Mouse (Mus musculus): ENCODE results near the gene A930017K11Rik. TPM values are rescaled to one million over a fixed set of nuclear protein-coding genes. Genes with fewer than 3 reads are reported as not detected.

The A930017K11Rik gene
- polyA plus RNA-seq, 1 experiment from 2014 or later, result 3.1 TPM

DNA sequence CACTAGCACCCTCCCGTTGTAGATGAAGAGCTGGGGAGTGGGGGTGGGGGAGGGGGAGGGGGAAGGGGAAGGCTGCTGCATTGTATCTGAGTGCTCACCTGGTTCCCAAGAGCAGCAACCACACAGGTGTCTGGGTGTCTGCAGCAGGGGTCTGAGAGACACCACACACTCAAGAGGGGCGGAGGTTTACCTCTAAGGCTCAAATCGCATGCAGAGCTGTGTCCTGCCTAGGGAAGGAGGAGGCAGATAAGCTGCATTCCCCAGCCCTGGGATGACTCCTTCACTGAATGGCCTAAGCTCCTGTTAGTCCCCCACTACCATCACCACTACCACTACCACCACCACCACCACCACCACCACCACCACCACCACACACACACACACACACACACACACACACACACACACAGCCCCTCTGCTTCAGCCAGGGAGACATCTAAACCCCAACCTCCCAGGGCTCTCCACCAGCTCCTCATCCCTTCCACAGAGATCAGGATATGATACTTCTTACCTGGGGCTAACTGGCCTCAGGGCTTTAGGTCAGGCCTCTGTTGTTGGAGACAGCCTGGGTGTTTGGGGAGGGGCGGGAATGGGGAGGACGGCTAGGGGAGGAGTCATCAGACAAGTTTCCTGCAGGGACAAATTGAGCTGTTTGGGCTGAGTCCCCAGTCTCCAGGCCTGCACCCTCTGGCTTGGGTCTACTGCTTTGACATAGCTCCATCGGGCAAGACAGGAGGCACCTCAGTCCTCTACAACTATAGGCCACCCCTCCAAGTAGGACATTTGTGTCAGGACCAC is 7.8 kb downstream of the A930017K11Rik start, which contains the start of the genes Pigq and Nhlrc4:
Pigq (minus strand) TSS at position 571 of the 798 bp plus-strand sequence.
Nhlrc4 (minus strand) TSS at position 596 of the 798 bp plus-strand sequence.
- Histone ChIP-seq H3K4me1 (peaks cover 14% of the 10 kb centered on the region), H3K27me3 (replicated peaks) (peaks cover under 1% of the 10 kb centered on the region), H3K27ac (no peak within 1 kb of the TSS), H3K36me3 (replicated peaks) (no peaks in the 10 kb centered on the region), H3K9ac (no peak within 1 kb of the TSS), H3K9me3 (no peaks in the 10 kb centered on the region), H3K4me3 (no peak within 1 kb of the TSS), H3K4me2 (no peak within 1 kb of the TSS)
- ATAC-seq (replicated peaks), result no peak
- 58% methylated on average over 6 of the region's 6 CpGs for WGBS

DNA sequence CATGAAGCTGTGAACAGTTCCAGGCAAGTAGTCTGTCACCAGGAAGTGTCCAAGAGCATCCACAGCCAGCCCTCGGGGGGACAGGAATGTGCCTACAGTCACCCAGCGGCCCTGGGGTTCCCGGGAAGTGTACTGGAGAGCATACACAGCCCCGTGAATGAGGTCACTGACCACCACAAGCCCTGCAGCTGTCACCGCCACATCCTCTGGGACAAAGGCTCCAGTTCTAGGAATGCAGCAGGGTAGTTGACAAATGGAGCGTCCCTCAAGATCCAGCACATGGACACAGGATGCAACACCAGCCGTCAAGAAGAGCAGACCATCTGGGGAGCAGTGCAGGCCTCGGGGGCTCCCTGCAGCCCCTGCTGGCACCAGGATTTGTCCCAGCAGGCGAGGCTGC is 8.6 kb downstream of the A930017K11Rik start:
- Histone ChIP-seq H3K4me1 (peaks cover 14% of the 10 kb centered on the region), H3K27me3 (replicated peaks) (no peaks in the 10 kb centered on the region), H3K4me3 (no peak overlapping the region), H3K36me3 (replicated peaks) (no peaks in the 10 kb centered on the region), H3K4me2 (no peak overlapping the region), H3K9me3 (no peaks in the 10 kb centered on the region), H3K9ac (no peak overlapping the region), H3K27ac (no peak overlapping the region)
- ATAC-seq (replicated peaks), result no peak
- whole genome bisulfite sequencing, result 76% methylated on average over 9 of the region's 9 CpGs

DNA sequence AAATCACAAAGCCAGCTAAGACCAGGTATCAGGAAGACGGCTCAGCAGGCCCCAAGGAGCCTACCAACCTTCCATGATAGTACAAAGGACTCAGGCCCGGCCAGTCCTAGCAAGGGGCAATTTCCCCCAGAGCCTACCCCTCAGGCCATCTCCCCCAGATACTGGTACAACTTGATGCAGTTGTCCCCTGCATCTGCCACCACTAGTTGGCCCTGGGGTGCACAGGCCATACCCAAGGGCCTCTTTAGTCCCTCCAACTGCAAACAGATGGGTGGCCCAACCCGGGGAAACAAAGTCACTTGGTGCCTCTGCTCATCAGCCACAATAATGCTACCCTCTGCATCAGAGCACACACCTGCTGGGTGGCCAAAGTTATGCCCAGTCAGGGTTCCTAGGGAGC is 9.1 kb downstream of the A930017K11Rik start:
- WGBS, result 88% methylated on average over 3 of the region's 3 CpGs
- Histone ChIP-seq H3K4me3 (no peak overlapping the region), H3K4me2 (no peak overlapping the region), H3K27ac (no peak overlapping the region), H3K36me3 (replicated peaks) (no peaks in the 10 kb centered on the region), H3K4me1 (peaks cover 14% of the 10 kb centered on the region), H3K27me3 (replicated peaks) (no peaks in the 10 kb centered on the region), H3K9me3 (no peaks in the 10 kb centered on the region), H3K9ac (no peak overlapping the region)
- no peak for ATAC-seq (replicated peaks)

DNA sequence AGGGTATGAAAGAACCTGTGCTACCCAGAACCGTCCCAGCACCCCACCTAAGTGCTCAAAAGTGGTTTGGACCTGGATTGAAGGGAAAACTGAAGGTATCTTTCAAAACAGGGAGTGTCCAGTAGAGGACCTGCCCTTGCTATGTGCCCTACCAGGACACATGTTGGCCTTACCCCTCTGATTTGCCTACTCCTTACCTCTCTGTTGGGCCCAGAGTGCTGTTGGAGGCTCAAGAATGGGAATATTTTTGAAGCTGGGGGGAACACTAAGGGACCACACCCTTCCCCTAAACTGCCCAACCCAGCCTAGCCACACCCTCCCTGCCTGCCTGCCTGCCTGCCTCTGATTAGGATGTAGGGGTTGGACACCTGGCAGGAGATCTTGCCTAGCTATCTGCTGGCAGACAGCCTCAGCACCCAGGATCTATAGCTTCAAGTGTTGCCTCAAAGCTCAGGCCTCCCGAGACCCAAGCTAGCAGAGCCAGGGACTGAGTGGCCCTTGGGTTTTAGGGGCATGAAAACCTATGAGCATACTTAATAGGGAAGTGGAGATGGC is 9.7 kb downstream of the A930017K11Rik start:
- peaks cover 14% of the 10 kb centered on the region for H3K4me1 ChIP-seq

DNA sequence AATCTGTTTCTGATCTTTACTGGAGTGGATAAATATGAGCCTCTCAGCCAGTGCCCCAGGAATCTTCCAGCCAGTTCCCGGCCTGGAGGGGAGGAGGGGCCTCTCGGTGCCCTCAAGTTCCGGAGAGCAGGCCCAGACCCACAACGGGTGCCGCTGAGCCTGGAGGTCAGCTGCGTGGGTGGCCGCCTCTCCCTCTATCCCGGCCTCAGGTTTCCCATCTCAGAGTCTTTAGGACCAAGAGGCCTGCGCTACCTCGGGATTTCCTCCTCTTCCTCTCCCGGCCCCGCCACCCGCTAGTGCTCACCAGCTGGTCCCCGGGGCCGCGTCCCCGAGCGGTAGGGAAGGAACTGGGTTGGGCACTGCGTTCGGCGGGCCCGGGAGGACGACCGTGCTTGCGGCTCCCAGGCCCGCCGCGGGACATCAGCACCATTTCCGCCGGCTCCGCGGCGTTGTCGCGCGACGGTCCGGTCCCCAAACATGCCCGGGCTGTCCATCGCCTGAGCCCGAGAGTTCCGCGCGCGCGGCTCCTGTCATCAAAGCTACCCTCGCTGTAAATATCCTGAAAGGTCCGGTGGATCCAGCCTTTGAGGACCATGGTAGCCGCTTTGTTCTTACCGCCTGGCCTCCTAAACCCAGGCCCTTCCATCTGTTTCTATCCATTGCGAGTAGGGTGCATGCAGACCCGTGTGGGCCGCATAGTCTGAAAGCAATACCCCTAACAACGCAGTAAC is 10.7 kb downstream of the A930017K11Rik start:
- Histone ChIP-seq H3K9me3 (no peaks in the 10 kb centered on the region), H3K27me3 (replicated peaks) (no peaks in the 10 kb centered on the region), H3K36me3 (replicated peaks) (0 out of 2 replicates have a peak, but pooled peaks cover 4% of the 10 kb centered on the region), H3K9ac (peak overlapping the region; percentile 95), H3K4me1 (peaks cover 14% of the 10 kb centered on the region), H3K4me2 (peak overlapping the region; percentile 79), H3K4me3 (peak overlapping the region; percentile 89), H3K27ac (peak overlapping the region; percentile 87)
- ATAC-seq (replicated peaks), result peak; percentile 85
- WGBS, result 2% methylated on average over 54 of the region's 54 CpGs

More for the DNA sequence above, 9.7 kb downstream of the A930017K11Rik start:
- Histone ChIP-seq H3K27me3 (replicated peaks) (no peaks in the 10 kb centered on the region), H3K4me2 (no peak overlapping the region), H3K36me3 (replicated peaks) (no peaks in the 10 kb centered on the region), H3K27ac (no peak overlapping the region), H3K9me3 (no peaks in the 10 kb centered on the region), H3K9ac (no peak overlapping the region), H3K4me3 (no peak overlapping the region)
- WGBS, result 82% methylated on average over 2 of the region's 2 CpGs
- no peak for ATAC-seq (replicated peaks)

DNA sequence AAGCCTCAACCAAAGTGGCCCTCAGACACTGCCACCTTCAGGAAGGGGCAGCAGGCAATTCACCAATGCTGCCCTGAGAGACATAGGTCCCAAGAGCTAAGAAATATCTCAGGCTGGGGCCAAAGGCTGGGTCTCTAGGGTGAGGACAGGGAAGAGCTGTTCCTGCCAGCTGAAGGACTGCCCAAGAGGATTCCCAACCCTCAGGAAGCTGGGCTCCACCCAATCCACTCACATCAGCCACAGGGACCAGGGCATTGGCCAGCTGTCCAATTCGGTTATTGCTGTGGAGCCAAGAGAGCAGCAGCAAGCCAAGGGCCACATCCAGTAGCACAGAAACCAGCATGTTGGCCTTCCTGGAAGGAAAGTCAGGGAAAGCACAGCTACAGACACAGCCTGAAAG is 17.8 kb downstream of the A930017K11Rik start:
- Histone ChIP-seq H3K4me3 (no peak overlapping the region), H3K4me1 (no peaks in the 10 kb centered on the region), H3K9ac (no peak overlapping the region), H3K4me2 (no peak overlapping the region), H3K27ac (no peak overlapping the region), H3K36me3 (replicated peaks) (peaks cover 22% of the 10 kb centered on the region; the same call in 1 of the 2 replicates), H3K27me3 (replicated peaks) (no peaks in the 10 kb centered on the region), H3K9me3 (no peaks in the 10 kb centered on the region)
- no peak for ATAC-seq (replicated peaks)
- 85% methylated on average over 1 of the region's 1 CpGs for WGBS

DNA sequence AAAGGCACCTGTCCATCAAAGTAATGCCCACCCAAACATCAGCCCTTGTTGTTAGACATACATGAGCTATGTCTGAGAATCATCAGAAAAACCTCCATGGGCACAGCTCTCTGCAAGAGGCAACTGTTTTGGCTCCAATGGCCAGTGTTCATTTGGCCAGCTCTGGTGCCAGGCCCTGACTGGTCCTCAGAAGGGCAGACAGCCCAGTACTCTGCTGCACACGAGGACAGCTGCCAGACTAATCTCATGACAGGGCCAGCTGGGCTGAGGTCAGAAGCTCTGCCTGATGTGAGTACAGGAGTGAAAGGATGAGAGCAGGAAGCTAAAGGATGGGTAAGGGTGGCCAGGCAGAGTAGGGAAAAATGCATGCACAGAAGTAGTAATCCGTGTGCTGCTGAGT is 27.0 kb downstream of the A930017K11Rik start:
- no peak for ATAC-seq (replicated peaks)
- Histone ChIP-seq H3K9ac (no peak overlapping the region), H3K9me3 (no peaks in the 10 kb centered on the region), H3K4me2 (no peak overlapping the region), H3K27ac (no peak overlapping the region), H3K4me1 (no peaks in the 10 kb centered on the region), H3K4me3 (no peak overlapping the region), H3K36me3 (replicated peaks) (peaks cover 12% of the 10 kb centered on the region; the same call in 1 of the 2 replicates), H3K27me3 (replicated peaks) (no peaks in the 10 kb centered on the region)
- WGBS, result 80% methylated on average over 2 of the region's 2 CpGs

DNA sequence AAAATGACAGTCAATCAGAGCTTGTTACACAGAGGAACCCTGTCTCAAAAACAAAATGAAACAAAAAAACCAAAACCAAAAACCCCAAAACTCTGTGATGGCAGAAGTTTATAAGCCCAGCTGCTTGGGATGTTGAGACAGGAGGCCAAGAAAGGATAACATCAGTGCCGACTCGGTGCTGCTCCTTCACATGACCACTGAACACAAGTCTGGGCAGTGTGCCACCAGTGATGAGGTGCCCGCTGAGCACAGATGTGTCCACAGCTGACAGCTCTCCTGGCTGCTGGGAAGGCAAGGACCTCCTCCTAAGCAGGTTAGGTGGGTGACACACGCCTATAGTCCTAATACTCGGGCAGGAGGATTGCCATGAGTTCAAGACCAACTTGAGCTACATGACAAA is 30.2 kb downstream of the A930017K11Rik start:
- no peaks in the 10 kb centered on the region for H3K27me3 ChIP-seq (replicated peaks)
- 85% methylated on average over 5 of the region's 5 CpGs for WGBS
- H3K4me2 ChIP-seq, result no peak overlapping the region
- no peak overlapping the region for H3K27ac ChIP-seq
- 0 out of 2 replicates have a peak, but pooled peaks cover 3% of the 10 kb centered on the region for H3K36me3 ChIP-seq (replicated peaks)
- H3K4me3 ChIP-seq, result no peak overlapping the region
- ATAC-seq (replicated peaks), result no peak
- no peaks in the 10 kb centered on the region for H3K9me3 ChIP-seq
- no peak overlapping the region for H3K9ac ChIP-seq
- peaks cover 19% of the 10 kb centered on the region for H3K4me1 ChIP-seq

DNA sequence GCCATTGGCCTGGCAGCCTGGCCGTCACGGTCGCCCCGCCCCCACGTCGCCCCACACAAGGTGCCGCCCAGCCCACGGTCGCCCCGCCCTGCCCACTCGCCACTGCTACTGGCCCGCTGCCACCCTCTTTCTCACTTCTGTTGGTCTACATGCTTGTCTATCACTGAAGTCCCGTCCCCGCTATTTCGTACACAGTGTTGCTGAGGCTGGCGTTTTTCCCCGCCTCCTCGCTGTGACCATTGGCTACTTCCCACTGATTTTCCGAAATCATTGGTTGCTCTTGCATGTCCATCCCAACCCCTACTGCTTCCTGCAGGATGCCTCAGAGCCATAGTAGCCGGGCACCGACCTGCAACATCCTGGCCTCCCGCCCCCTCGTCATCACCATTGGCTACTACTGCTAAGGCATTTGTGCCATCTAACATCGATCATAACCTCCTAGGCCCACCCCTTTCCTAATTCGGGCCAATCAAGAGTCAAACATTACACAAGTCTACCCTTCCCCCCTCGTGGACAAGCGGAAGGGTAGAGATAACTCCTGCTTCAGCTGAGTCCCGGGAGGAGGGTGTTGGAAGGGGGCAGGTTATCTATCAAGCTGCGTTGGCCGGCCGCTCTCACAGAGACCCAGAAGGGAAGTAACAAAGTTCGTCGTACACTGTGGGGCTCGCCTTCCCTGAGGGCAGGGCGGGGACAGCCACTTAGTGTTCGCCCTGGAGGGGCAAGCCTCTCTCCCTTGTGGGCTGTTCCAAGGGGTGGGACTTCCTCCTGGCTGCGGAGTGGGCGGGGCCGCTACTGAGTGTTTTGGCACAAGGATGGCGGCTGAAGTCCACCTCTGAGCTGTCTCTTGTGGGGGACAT is 32.4 kb downstream of the A930017K11Rik start:
- Histone ChIP-seq H3K27ac (peak overlapping the region; percentile 91), H3K9ac (peak overlapping the region; percentile 84), H3K4me3 (peak overlapping the region; percentile 97), H3K9me3 (no peaks in the 10 kb centered on the region), H3K36me3 (replicated peaks) (no peaks in the 10 kb centered on the region), H3K27me3 (replicated peaks) (no peaks in the 10 kb centered on the region), H3K4me2 (peak overlapping the region; percentile 70), H3K4me1 (peaks cover 23% of the 10 kb centered on the region)
- peak; percentile 98 for ATAC-seq (replicated peaks)
- WGBS, result 1% methylated on average over 40 of the region's 40 CpGs

DNA sequence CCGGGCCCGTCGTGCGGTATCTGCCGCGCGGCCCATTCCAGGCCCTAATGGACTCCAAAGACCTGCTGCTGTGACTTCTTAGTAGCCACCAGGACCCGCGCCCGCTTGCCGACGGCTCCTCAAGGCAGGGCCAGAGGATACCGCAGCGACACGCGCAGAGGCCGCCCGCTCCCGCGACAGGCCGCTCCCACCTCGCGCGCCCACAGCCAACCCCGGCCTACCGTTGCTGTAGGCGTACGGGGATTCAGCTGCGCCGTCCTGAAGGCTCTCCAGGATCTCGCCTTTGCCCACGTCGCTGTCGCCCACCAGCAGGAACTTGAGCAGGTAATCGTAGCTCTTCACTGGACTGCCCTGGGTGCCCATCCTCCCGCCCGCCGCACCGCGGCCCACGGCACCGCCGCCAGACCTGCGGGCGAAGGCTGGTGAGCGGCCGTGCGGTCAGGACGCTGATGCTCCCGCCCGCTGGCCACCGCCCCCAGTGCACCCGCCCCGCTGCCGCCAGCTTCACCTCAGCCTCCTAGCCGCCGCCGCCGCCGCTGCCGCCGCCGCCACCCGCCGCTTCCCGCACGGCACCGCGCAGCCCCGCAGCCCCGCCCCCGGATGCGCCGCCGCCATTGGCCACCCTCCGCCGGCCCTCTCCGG is 33.1 kb downstream of the A930017K11Rik start, which contains the start of gene Rab40c:
Rab40c (minus strand) TSS at position 584 of the 642 bp plus-strand sequence.
- WGBS, result under 1% methylated on average over 67 of the region's 78 CpGs
- H3K36me3 ChIP-seq (replicated peaks), result no peaks in the 10 kb centered on the region
- H3K4me1 ChIP-seq, result peaks cover 23% of the 10 kb centered on the region
- no peaks in the 10 kb centered on the region for H3K27me3 ChIP-seq (replicated peaks)
- H3K4me2 ChIP-seq, result peak within 1 kb of the TSS; percentile 81
- peak within 1 kb of the TSS; percentile 97 for H3K4me3 ChIP-seq
- peak within 1 kb of the TSS; percentile 84 for H3K9ac ChIP-seq
- H3K9me3 ChIP-seq, result no peaks in the 10 kb centered on the region
- H3K27ac ChIP-seq, result peak within 1 kb of the TSS; percentile 91
- peak; percentile 20 for ATAC-seq (replicated peaks)

DNA sequence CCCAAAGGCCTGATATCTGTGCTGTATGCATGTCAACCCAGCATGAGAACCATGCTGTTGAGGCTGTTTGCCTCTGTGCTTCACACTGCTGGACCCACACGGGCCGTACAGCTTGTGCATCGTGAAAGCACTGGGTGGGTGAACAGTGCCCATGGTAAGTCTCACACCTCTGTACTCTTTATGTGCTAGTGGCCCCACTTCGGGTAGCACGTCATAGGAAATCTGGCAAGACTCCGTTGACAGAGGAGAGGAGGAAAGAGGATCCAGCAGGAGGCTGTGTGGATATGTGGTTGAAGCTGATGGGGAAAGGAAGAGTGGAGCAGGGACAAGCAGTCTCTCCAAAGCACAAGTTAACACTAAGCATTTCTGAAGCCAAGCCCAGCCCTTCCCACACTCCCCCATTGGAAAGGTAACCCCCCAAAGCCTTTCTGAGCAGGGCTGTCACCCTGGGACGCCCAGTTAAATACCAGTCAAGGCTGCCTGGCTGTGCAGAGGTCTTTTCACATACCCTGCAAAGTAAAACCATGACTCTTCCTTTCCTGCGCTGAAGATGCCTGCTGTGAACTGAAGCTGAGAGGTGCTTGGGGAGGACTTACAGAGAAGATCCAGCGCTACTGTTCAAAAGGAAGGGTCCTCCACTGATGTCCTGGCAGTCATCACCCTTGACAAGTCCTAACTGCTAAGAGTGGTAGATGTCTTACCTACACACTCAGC is 34.2 kb downstream of the A930017K11Rik start:
- H3K9me3 ChIP-seq, result no peaks in the 10 kb centered on the region
- WGBS, result 86% methylated on average over 9 of the region's 9 CpGs
- no peak for ATAC-seq (replicated peaks)
- H3K9ac ChIP-seq, result peak overlapping the region; percentile 84
- H3K4me1 ChIP-seq, result peaks cover 23% of the 10 kb centered on the region
- no peaks in the 10 kb centered on the region for H3K36me3 ChIP-seq (replicated peaks)
- peak overlapping the region; percentile 97 for H3K4me3 ChIP-seq
- H3K27me3 ChIP-seq (replicated peaks), result no peaks in the 10 kb centered on the region
- H3K4me2 ChIP-seq, result peak overlapping the region; percentile 81
- no peak overlapping the region for H3K27ac ChIP-seq
